Mouse (Mus musculus) central nervous system, embryonic 18 days (tissue): Measurements from ENCODE around the gene Hist1h1t. TPM values are rescaled to one million over a fixed set of nuclear protein-coding genes. Genes with fewer than 3 reads are reported as not detected.

ENCODE experiments used
- polyA plus RNA-seq: library from polyadenylated mRNA; depleted of rRNA; stranded (reverse); fragments of >200 nt; gene quantifications from 2 replicates; pipeline ENCODE4 v1.2.3, GENCODE M21; 2012; rRNA removed

The Hist1h1t gene
- not detected in 2 replicates for polyA plus RNA-seq

GRCm38 (mm10) chr13:23695514-23695913, at the start of gene Hist1h1t:
Gene Hist1h1t, plus strand, starts transcription at chr13:23695814.

DNA sequence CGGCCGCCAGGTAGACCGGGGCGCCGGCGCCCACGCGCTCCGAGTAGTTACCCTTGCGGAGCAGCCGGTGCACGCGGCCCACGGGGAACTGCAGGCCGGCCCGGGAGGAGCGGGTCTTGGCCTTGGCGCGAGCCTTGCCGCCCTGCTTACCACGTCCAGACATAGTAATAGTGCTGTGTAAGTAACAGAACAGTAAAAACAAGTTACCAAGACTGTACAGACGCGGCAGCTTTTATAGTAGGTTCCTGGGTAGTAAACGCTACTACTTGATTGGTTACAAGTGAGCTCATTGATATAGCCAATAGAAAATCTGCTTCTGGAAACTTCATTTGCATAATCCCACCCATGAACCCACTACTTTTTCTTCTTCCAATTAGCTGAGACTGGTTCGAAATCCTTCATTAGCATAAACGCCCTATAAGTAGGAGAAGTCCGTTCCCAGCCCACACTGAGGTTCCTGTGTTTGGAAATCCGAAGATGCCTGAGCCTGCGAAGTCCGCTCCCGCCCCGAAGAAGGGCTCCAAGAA, 11.8 kb upstream of the Hist1h1t start, which contains the start of the genes Hist1h2ac and Hist1h2bc:
Hist1h2ac (minus strand) TSS at position 194 of the 527 bp plus-strand sequence.
Hist1h2bc (plus strand) TSS at position 445 of the 527 bp plus-strand sequence.

GRCm38 (mm10) chr13:23698300-23698693, 2.7 kb downstream of the Hist1h1t start, which contains the start of gene Hist1h4c:
Gene Hist1h4c, minus strand, starts transcription at chr13:23698454.

GRCm38 (mm10) chr13:23710374-23711089, 14.9 kb downstream of the Hist1h1t start, which contains the start of gene Hfe:
Gene Hfe, minus strand, starts transcription at chr13:23710854.

GRCm38 (mm10) chr13:23738677-23739068, 43.1 kb downstream of the Hist1h1t start, which contains the start of gene Hist1h1c:
Gene Hist1h1c, plus strand, starts transcription at chr13:23738808.

GRCm38 (mm10) chr13:23745381-23746161, 50.0 kb downstream of the Hist1h1t start, which contains the start of gene Hist1h3c:
Gene Hist1h3c, minus strand, starts transcription at chr13:23745602.

Other genes starting within 250 kb of the Hist1h1t start
- gene Btn1a1, start 229.9 kb upstream of the Hist1h1t start, polyA plus RNA-seq: 0.09 and 0.12 TPM in 2 replicates
- 0.06 and 0.07 TPM in 2 replicates for gene Btn2a2, start 207.0 kb upstream of the Hist1h1t start, polyA plus RNA-seq
- gene Hist1h4h, start 164.8 kb upstream of the Hist1h1t start, polyA plus RNA-seq: 10.2 and 10.6 TPM in 2 replicates
- gene Hist1h2af, start 161.9 kb upstream of the Hist1h1t start, polyA plus RNA-seq: 47.4 and 62.7 TPM in 2 replicates
- gene Hist1h3g, start 160.4 kb upstream of the Hist1h1t start, polyA plus RNA-seq: 2.2 and 4.8 TPM in 2 replicates
- gene Hist1h2bh, start 152.4 kb upstream of the Hist1h1t start, polyA plus RNA-seq: 0.52 and 0.80 TPM in 2 replicates
- gene Hist1h3f, start 151.8 kb upstream of the Hist1h1t start, polyA plus RNA-seq: 0.48 and 0.52 TPM in 2 replicates
- 4.7 and 5.8 TPM in 2 replicates for gene Hist1h4f, start 144.2 kb upstream of the Hist1h1t start, polyA plus RNA-seq
- 0.14 and 0.15 TPM in 2 replicates for gene Hist1h1d, start 142.6 kb upstream of the Hist1h1t start, polyA plus RNA-seq
- gene Hist1h3e, start 133.4 kb upstream of the Hist1h1t start, polyA plus RNA-seq: 5.6 and 7.2 TPM in 2 replicates
- 4.4 and 4.5 TPM in 2 replicates for gene Hist1h2ae, start 124.6 kb upstream of the Hist1h1t start, polyA plus RNA-seq
- gene Hist1h2bg, start 124.4 kb upstream of the Hist1h1t start, polyA plus RNA-seq: 7.1 and 9.6 TPM in 2 replicates
- 2.3 and 2.6 TPM in 2 replicates for gene Hist1h2bf, start 121.6 kb upstream of the Hist1h1t start, polyA plus RNA-seq
- 1.6 and 1.8 TPM in 2 replicates for gene Hist1h2ad, start 121.4 kb upstream of the Hist1h1t start, polyA plus RNA-seq
- gene Hist1h3d, start 120.1 kb upstream of the Hist1h1t start, polyA plus RNA-seq: 4.3 and 5.6 TPM in 2 replicates
- gene Hist1h4d, start 114.2 kb upstream of the Hist1h1t start, polyA plus RNA-seq: 1.9 and 2.8 TPM in 2 replicates
- gene Hist1h2be, start 74.7 kb upstream of the Hist1h1t start, polyA plus RNA-seq: 1.2 and 1.5 TPM in 2 replicates
- gene Hist1h1e, start 73.3 kb upstream of the Hist1h1t start, polyA plus RNA-seq: 1.8 and 1.9 TPM in 2 replicates
- gene Hist1h2ac, start 11.9 kb upstream of the Hist1h1t start, polyA plus RNA-seq: 0.62 and 0.67 TPM in 2 replicates
- gene Hist1h2bc, start 11.6 kb upstream of the Hist1h1t start, polyA plus RNA-seq: 32.4 and 40.3 TPM in 2 replicates
- gene Hist1h4c, start 2.6 kb downstream of the Hist1h1t start, polyA plus RNA-seq: 2.6 and 3.4 TPM in 2 replicates
- gene Hfe, start 15.0 kb downstream of the Hist1h1t start, polyA plus RNA-seq: 1.5 and 2.0 TPM in 2 replicates
- gene Hist1h1c, start 43.0 kb downstream of the Hist1h1t start, polyA plus RNA-seq: 12.8 and 15.6 TPM in 2 replicates
- 3.9 and 4.1 TPM in 2 replicates for gene Hist1h3c, start 49.8 kb downstream of the Hist1h1t start, polyA plus RNA-seq
- gene Hist1h2bb, start 50.9 kb downstream of the Hist1h1t start, polyA plus RNA-seq: 1.9 and 2.7 TPM in 2 replicates
- 6.3 and 6.8 TPM in 2 replicates for gene Hist1h2ab, start 55.3 kb downstream of the Hist1h1t start, polyA plus RNA-seq
- 7.5 and 8.8 TPM in 2 replicates for gene Hist1h3b, start 56.5 kb downstream of the Hist1h1t start, polyA plus RNA-seq
- 4.9 and 7.8 TPM in 2 replicates for gene Hist1h4b, start 61.2 kb downstream of the Hist1h1t start, polyA plus RNA-seq
- 2.3 and 3.4 TPM in 2 replicates for gene Hist1h4a, start 65.4 kb downstream of the Hist1h1t start, polyA plus RNA-seq
- gene Hist1h3a, start 66.6 kb downstream of the Hist1h1t start, polyA plus RNA-seq: 5.1 and 5.4 TPM in 2 replicates
- 0.66 and 1.8 TPM in 2 replicates for gene Hist1h1a, start 67.9 kb downstream of the Hist1h1t start, polyA plus RNA-seq
- gene Trim38, start 74.1 kb downstream of the Hist1h1t start, polyA plus RNA-seq: 0.04 TPM in 1 of 2 replicates, not detected in the other
- 0.01 TPM in 1 of 2 replicates, not detected in the other for gene Slc17a2, start 111.2 kb downstream of the Hist1h1t start, polyA plus RNA-seq
- 0.01 and 0.05 TPM in 2 replicates for gene Slc17a3, start 143.6 kb downstream of the Hist1h1t start, polyA plus RNA-seq
- gene Slc17a1, start 171.9 kb downstream of the Hist1h1t start, polyA plus RNA-seq: 0.03 TPM in 1 of 2 replicates, not detected in the other
- not detected in 2 replicates for gene Slc17a4, start 219.2 kb downstream of the Hist1h1t start, polyA plus RNA-seq
- gene Hist1h2ba, start 238.3 kb downstream of the Hist1h1t start, polyA plus RNA-seq: not detected in 2 replicates
- gene Hist1h2aa, start 238.6 kb downstream of the Hist1h1t start, polyA plus RNA-seq: not detected in 2 replicates